Comparison of ENCODE assay signal across 21 mouse cellular contexts in the genomic region with DNA sequence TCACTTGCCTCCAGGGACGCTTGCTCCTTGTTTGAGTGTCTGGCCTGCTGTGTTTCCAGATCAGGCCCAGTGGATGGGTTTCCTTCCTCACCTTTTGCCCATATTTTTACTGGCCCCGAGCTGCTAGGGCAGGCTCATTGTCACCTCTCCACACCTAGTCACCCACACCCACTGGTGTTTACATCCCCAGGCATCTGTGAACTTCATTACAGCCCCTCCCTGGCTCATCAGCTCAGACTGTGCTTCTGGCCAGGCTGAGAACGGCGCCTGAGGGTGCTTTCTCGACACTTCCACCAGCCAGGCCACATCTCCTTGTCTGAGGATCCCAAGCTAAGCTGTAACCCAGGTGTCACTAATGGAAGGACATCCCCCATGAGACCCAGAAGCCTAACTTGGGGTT.
DNase-seq lines count a peak whose midpoint lies in the region; ATAC-seq lines count a peak whose summit lies in the region.
"Had no signal": no experiment of that assay in that cellular context is flagged by ENCODE, and none has a peak within 500 bp of the region (broad histone marks: within the 10 kb centered on the region; RNA-seq: fewer than 3 reads in every experiment).

No protein-coding gene starts in this region.

- H3K4me1 ChIP-seq in heart, embryonic 11.5 days (ENCODE audit: control insufficient read depth, insufficient read depth, low read length) = no peaks in the 10 kb centered on the region
- H3K4me1 ChIP-seq: kidney, embryonic 15.5 days had no signal

- H3K9me3 ChIP-seq in heart, embryonic 11.5 days (replicated peaks; ENCODE audit: control insufficient read depth, low read length) = no peaks in the 10 kb centered on the region
- H3K9me3 ChIP-seq: embryonic facial prominence, embryonic 13.5 days; forebrain, embryonic 12.5 days; hindbrain, embryonic 13.5 days; kidney, embryonic 15.5 days had no signal

- DNase-seq in gastrocnemius, postnatal 25 days = peak; percentile 34
- DNase-seq in gastrocnemius, postnatal 10 days = no peak
- DNase-seq in heart, adult 8-10 months (ENCODE audit: low spot score) = peak; percentile 80
- peak; percentile 36 to 38 for DNase-seq in heart, postnatal 14 days
- peak; percentile 56 for DNase-seq in large intestine, adult 2 months (ENCODE audit: low read depth, low spot score)
- DNase-seq in frontal cortex, adult 2 months (ENCODE audit: extremely low spot score in 1 of 2, low spot score in 1 of 2) = no peak
- DNase-seq: adrenal gland, postnatal 14 days; cerebellum, adult 18-20 months; cerebellum, adult 9-11 months; cerebellum, postnatal 36 days; kidney, adult 2 months had no signal

- 50% methylated on average over 5 of the region's 5 CpGs for WGBS in heart, embryonic 11.5 days (ENCODE audit: insufficient replicate concordance)
- WGBS in large intestine, adult 2 months = 44% methylated on average over 5 of the region's 5 CpGs

- H3K4me3 ChIP-seq in heart, embryonic 11.5 days (ENCODE audit: low read depth, low read length) = no peak overlapping the region
- H3K4me3 ChIP-seq: embryonic facial prominence, embryonic 13.5 days; forebrain, embryonic 12.5 days; hindbrain, embryonic 13.5 days; kidney, embryonic 15.5 days had no signal

- no peak overlapping the region for H3K4me2 ChIP-seq in heart, embryonic 11.5 days
- H3K4me2 ChIP-seq: embryonic facial prominence, embryonic 13.5 days; forebrain, embryonic 12.5 days; hindbrain, embryonic 13.5 days; kidney, embryonic 15.5 days had no signal

- no peak for ATAC-seq in heart, embryonic 11.5 days (replicated peaks; ENCODE audit: insufficient number of reproducible peaks, low FRiP score, low TSS enrichment)
- ATAC-seq: activated CD4-positive, CD25-positive, alpha-beta regulatory T cell, adult 4 months; forebrain, embryonic 16.5 days; hindbrain, postnatal 0 days; Patski had no signal

- H3K9ac ChIP-seq in heart, embryonic 11.5 days (ENCODE audit: low read depth, low read length) = no peak overlapping the region
- H3K9ac ChIP-seq: embryonic facial prominence, embryonic 13.5 days; forebrain, embryonic 12.5 days; hindbrain, embryonic 13.5 days; kidney, embryonic 15.5 days had no signal

- H3K36me3 ChIP-seq in heart, embryonic 11.5 days (ENCODE audit: control insufficient read depth, insufficient read depth, low read length) = no peaks in the 10 kb centered on the region
- H3K36me3 ChIP-seq: embryonic facial prominence, embryonic 13.5 days; forebrain, embryonic 12.5 days; hindbrain, embryonic 13.5 days; kidney, embryonic 15.5 days had no signal

- peaks cover 6% of the 10 kb centered on the region; the same call in 1 of the 2 replicates for H3K27me3 ChIP-seq in heart, embryonic 11.5 days (ENCODE audit: control insufficient read depth, insufficient read depth, low read length)
- H3K27me3 ChIP-seq: CH12.LX; embryonic facial prominence, embryonic 13.5 days; kidney, embryonic 15.5 days; Patski had no signal

- H3K27ac ChIP-seq in heart, embryonic 11.5 days (ENCODE audit: low read depth, low read length) = no peak overlapping the region
- H3K27ac ChIP-seq: embryonic facial prominence, embryonic 13.5 days; forebrain, embryonic 12.5 days; hindbrain, embryonic 13.5 days; hindbrain, postnatal 0 days; kidney, embryonic 15.5 days had no signal

- intact Hi-C loops in heart, postnatal 14 days (cut with DNase I) = no loop called here

Comparison
In these comparisons a context has a peak if more than half of its experiments do, and no peak if none do; other contexts are left out.
1. DNase-seq: peak in gastrocnemius, postnatal 25 days (single experiment), heart, adult 8-10 months (single experiment), heart, postnatal 14 days (2 of 2) and large intestine, adult 2 months (single experiment); none in gastrocnemius, postnatal 10 days (single experiment) and frontal cortex, adult 2 months (0 of 2).